Mouse (Mus musculus) olfactory bulb, adult 2 months (tissue): ENCODE measurements around the gene Lrmp.

Experiments used
- CTCF ChIP-seq: fragments of 200-500 bp; IDR thresholded peaks from 2 replicates; pipeline ENCODE4 v1.5.1; 2012; ENCODE audit warnings: low read depth, mild to moderate bottlenecking, low read length, moderate library complexity; ENCODE audit not compliant: insufficient read depth
- POLR2A ChIP-seq: fragments of 200-500 bp; IDR thresholded peaks from 2 replicates; pipeline ENCODE4 v1.6.1; 2012; ENCODE audit warnings: mild to moderate bottlenecking, low read depth, low read length, moderate library complexity; ENCODE audit not compliant: insufficient read depth

- TF ChIP-seq CTCF = no peak
- no peak for TF ChIP-seq POLR2A
These were observed 39.8 kb upstream of the Lrmp start, which contains the start of gene Bcat1 for GRCm38 (mm10) chr6:145075548-145076224.
